8 mouse cellular contexts compared by ENCODE assay signal in the genomic region with DNA sequence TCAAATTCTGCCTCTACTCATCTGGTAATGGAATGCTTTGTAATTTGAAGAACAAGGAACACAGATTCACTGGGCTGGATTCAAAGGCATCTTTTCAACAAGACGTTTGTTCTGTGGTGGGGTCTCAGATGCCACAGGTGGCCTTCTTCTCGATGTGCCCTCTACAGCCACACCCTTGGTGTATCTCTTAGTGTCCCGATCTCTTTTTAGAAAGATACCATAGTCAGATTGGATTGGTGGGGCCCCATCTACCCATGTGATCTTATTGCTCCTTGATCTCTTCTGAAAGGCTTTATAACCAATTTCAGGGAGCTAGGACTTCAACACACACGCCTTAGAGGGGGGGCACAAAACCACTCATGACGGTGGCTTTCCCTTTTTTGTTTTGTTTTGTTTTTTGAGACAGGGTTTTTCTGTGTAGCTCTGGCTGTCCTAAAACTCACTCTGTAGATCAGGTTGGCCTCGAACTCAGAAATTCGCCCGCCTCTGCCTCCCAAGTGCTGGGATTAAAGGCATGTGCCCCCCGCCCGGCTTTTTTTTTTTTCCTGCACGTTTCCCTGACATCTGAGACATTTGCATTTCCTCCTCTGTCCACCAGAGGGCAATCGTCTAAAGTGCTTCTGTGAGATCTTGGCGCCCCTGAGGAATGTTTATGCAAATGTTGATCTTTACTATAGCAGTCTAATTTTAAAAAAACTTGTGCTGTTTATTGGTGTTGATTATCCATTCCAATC. TPM values are rescaled to one million over a fixed set of nuclear protein-coding genes. Genes with fewer than 3 reads are reported as not detected.
DNase-seq lines count a peak whose midpoint lies in the region; ATAC-seq and TF ChIP-seq lines count a peak whose summit lies in the region.

No protein-coding gene starts in this region.

- H3K4me3 ChIP-seq in forebrain, embryonic 14.5 days (ENCODE audit: low read depth, low read length): no peak overlapping the region
- no peak overlapping the region for H3K4me3 ChIP-seq in forebrain, embryonic 12.5 days (replicated peaks)
- no peak overlapping the region for H3K4me3 ChIP-seq in hindbrain, postnatal 0 days (ENCODE audit: low read length)
- peak overlapping the region; percentile 29 for H3K4me3 ChIP-seq in liver, embryonic 16.5 days (ENCODE audit: low read depth, low read length)

- no peak overlapping the region for H3K4me2 ChIP-seq in forebrain, embryonic 14.5 days (ENCODE audit: low read length)
- H3K4me2 ChIP-seq in forebrain, embryonic 12.5 days: no peak overlapping the region
- H3K4me2 ChIP-seq in hindbrain, postnatal 0 days (ENCODE audit: low read depth, low read length): no peak overlapping the region
- peak overlapping the region; percentile 49 for H3K4me2 ChIP-seq in liver, embryonic 16.5 days (ENCODE audit: low read depth, low read length)

- TF ChIP-seq CTCF in hindbrain, postnatal 0 days (IDR thresholded peaks at IDR 0.05; ENCODE audit: low read depth): peak; percentile 83

- no peaks in the 10 kb centered on the region for H3K4me1 ChIP-seq in forebrain, embryonic 14.5 days (ENCODE audit: control insufficient read depth, insufficient read depth, low read length)
- H3K4me1 ChIP-seq in forebrain, embryonic 12.5 days: no peaks in the 10 kb centered on the region
- H3K4me1 ChIP-seq in hindbrain, postnatal 0 days (ENCODE audit: insufficient read depth, low read length): no peaks in the 10 kb centered on the region
- peaks cover 22% of the 10 kb centered on the region for H3K4me1 ChIP-seq in liver, embryonic 16.5 days (ENCODE audit: control insufficient read depth, low read depth, low read length)

- DNase-seq in forebrain, embryonic 14.5 days (ENCODE audit: low spot score): peak; percentile 84
- peak; percentile 49 for DNase-seq in right cerebral cortex, adult 18-20 months
- DNase-seq in right cerebral cortex, postnatal 25 days: no peak
- peak; percentile 83 to 87 for DNase-seq in cerebellum, postnatal 10 days
- DNase-seq in hindbrain, postnatal 0 days (ENCODE audit: low spot score): peak; percentile 89
- DNase-seq in spleen, postnatal 10 days (ENCODE audit: low spot score in 2 of 2): peak; percentile 21 to 61

- H3K9me3 ChIP-seq in forebrain, embryonic 14.5 days (replicated peaks; ENCODE audit: control insufficient read depth, low read length): no peaks in the 10 kb centered on the region
- H3K9me3 ChIP-seq in forebrain, embryonic 12.5 days: no peaks in the 10 kb centered on the region
- H3K9me3 ChIP-seq in hindbrain, postnatal 0 days (ENCODE audit: low read length): no peaks in the 10 kb centered on the region
- H3K9me3 ChIP-seq in liver, embryonic 16.5 days (replicated peaks; ENCODE audit: control insufficient read depth, low read length): no peaks in the 10 kb centered on the region

- WGBS in forebrain, embryonic 14.5 days: 42% methylated on average over 13 of the region's 13 CpGs
- WGBS in forebrain, embryonic 12.5 days: 47% methylated on average over 13 of the region's 13 CpGs
- 45% methylated on average over 13 of the region's 13 CpGs for WGBS in hindbrain, postnatal 0 days
- WGBS in liver, embryonic 16.5 days (ENCODE audit: insufficient replicate concordance): 15% methylated on average over 13 of the region's 13 CpGs

- ATAC-seq in forebrain, embryonic 14.5 days: no peak
- ATAC-seq in forebrain, embryonic 12.5 days (ENCODE audit: low FRiP score): no peak
- no peak for ATAC-seq in hindbrain, postnatal 0 days
- peak; percentile 65 for ATAC-seq in liver, embryonic 16.5 days (ENCODE audit: low read depth)

- H3K9ac ChIP-seq in forebrain, embryonic 14.5 days (ENCODE audit: low read length): no peak overlapping the region
- no peak overlapping the region for H3K9ac ChIP-seq in forebrain, embryonic 12.5 days
- H3K9ac ChIP-seq in hindbrain, postnatal 0 days (replicated peaks; ENCODE audit: low read length): no peak overlapping the region
- H3K9ac ChIP-seq in liver, embryonic 16.5 days (ENCODE audit: low read depth, low read length): peak overlapping the region; percentile 50

- no peaks in the 10 kb centered on the region for H3K27me3 ChIP-seq in forebrain, embryonic 14.5 days (replicated peaks; ENCODE audit: control insufficient read depth, insufficient read depth, low read length)
- no peaks in the 10 kb centered on the region for H3K27me3 ChIP-seq in forebrain, embryonic 12.5 days
- no peaks in the 10 kb centered on the region for H3K27me3 ChIP-seq in hindbrain, postnatal 0 days (ENCODE audit: insufficient read depth, low read length)
- H3K27me3 ChIP-seq in liver, embryonic 16.5 days (ENCODE audit: control insufficient read depth, insufficient read depth, low read depth, low read length): no peaks in the 10 kb centered on the region

- H3K36me3 ChIP-seq in forebrain, embryonic 14.5 days (ENCODE audit: control insufficient read depth, insufficient read depth, low read length): no peaks in the 10 kb centered on the region
- no peaks in the 10 kb centered on the region for H3K36me3 ChIP-seq in forebrain, embryonic 12.5 days (replicated peaks)
- no peaks in the 10 kb centered on the region for H3K36me3 ChIP-seq in hindbrain, postnatal 0 days (ENCODE audit: insufficient read depth, low read length)
- no peaks in the 10 kb centered on the region for H3K36me3 ChIP-seq in liver, embryonic 16.5 days (ENCODE audit: control insufficient read depth, insufficient read depth)

- no peak overlapping the region for H3K27ac ChIP-seq in forebrain, embryonic 14.5 days (ENCODE audit: low read depth, low read length)
- no peak overlapping the region for H3K27ac ChIP-seq in forebrain, embryonic 12.5 days
- H3K27ac ChIP-seq in hindbrain, postnatal 0 days: no peak overlapping the region
- H3K27ac ChIP-seq in liver, embryonic 16.5 days (ENCODE audit: low read length): peak overlapping the region; percentile 68; the same call in 1 of the 2 replicates

RNA-seq across cellular contexts. Expression of a gene that starts 54.6 kb away (rescaled TPM):
- 5.3 and 6.1 TPM in 2 replicates for polyA plus RNA-seq in forebrain, embryonic 14.5 days (2014; fragmentation: Nextera tagmentation; extraction: Ambion mirVana)
- polyA plus RNA-seq in forebrain, embryonic 12.5 days (2016; fragmentation: Nextera tagmentation; extraction: Ambion mirVana): 7.2 and 8.4 TPM in 2 replicates
- 38.6 and 39.8 TPM in 2 replicates for total RNA-seq in hindbrain, postnatal 0 days (2014; rRNA removed)
- polyA plus RNA-seq in hindbrain, postnatal 0 days (2015; fragmentation: Nextera tagmentation; extraction: Ambion mirVana): 15.7 and 17.0 TPM in 2 replicates
- 0.04 and 0.05 TPM in 2 replicates for polyA plus RNA-seq in liver, embryonic 16.5 days (2015; fragmentation: Nextera tagmentation; extraction: Ambion mirVana)
